Mouse (Mus musculus) heart, postnatal 36 days (tissue): ENCODE measurements around the gene Relt. TPM values are rescaled to one million over a fixed set of nuclear protein-coding genes. Genes with fewer than 3 reads are reported as not detected.

Experiments used
- DNase-seq, 2 experiments: peaks; one replicate each; pipeline ENCODE4 v3.0.0; 2021 to 2022
- intact Hi-C: fragments of 180-260 bp; cut with DNase I; formaldehyde crosslinking; loops from one replicate; pipeline ENCODE4 v1.15.1; 2025
- total RNA-seq, 2 experiments: library from RNA; stranded (reverse); gene quantifications; 2 replicates each; pipeline ENCODE4 v1.2.3; 2021

Relt gene
- total RNA-seq = 1 to 10 TPM; 2.1 to 3.1 TPM

DNA sequence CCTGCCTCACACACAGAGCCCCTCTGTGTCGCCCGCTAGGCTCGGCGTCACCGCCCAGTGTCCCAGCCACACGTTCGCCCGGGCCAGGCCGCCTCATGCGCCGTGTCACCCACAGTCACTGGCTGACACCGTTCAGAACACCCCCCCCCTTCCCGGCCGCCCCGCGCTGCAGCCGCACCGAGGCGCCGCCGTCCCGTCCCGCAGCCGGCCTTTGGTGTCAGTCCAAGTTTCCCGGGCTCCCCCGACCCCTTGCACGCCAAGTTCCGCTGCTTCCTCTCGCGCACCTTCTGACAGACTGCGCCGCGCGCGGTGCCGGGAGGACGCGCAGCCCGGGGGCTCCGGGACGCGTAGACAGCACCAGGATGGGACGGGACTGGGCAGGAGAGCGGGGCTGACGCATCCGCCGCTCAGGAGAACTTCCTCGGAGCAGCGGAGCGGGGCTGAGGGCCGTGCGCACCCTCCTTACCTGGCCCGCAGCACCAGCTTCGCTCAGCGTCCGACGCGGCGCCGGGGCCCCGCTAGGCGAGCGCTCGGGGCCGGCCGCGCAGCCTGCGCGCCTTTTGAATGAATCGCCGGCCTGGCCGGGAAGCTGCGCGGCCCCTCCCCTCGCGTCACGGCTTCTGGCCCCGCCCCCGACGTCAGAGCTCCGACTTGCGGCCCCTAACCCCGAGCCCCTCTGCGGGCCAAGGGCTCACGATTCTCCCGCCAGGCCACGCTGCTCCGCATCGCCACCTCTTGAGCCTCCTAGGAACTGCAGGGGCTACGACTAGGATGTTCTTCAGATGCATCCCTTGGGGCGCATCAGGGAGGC, at the start of gene Relt:
Gene Relt (minus strand): TSS at position 619 of the 811 bp plus-strand sequence.
- DNase-seq = peak; percentile 93 to 98
- intact Hi-C loops = no loop called here

DNA sequence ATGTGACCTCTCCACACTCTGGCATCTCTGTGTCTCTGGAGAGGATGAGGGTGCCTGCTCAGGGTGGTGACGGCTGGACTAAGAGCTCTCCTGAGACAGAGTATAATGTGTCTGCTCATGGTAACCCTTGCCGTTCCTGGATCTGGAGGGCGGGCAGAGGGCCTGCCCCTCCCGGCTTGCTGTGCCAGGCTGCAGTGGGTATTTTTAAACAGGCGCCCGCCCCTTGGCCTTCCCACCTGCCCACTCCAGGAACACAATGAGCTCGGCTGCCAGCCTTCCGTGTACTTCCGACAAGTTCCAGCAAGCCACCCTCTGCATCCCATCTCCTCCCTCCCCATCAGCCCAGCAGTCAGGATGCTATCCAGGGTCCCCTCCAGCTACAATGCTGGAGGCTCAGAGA, 48.5 kb upstream of the Relt start:
- intact Hi-C loops = no loop called here
- DNase-seq = no peak

DNA sequence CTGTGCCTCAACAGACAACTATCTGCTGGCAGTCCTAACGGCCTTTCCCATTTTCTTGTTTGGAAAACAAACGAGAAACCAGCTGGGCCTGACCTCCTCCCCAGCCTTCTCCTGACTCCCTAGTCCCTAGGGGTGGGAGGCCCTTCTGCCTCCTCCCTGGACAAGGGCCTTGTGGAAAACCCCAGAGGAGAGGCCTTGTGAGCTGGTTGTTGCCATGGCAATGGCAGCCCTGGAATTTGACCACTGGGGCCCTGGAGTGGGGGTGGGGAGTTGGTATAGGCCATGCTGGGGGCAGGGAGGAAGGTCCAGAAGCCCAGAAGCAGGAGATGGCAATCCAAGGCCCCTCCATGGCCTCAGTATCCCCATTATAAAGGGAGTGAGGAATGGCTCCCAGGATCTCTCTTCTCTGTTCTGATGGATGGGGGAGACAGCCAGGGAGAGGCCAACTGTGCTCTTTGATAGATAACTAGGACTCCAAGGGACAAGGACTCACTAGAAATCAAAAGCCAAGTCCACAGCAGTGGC, 48.1 kb upstream of the Relt start:
- intact Hi-C loops = no loop called here
- no peak for DNase-seq

DNA sequence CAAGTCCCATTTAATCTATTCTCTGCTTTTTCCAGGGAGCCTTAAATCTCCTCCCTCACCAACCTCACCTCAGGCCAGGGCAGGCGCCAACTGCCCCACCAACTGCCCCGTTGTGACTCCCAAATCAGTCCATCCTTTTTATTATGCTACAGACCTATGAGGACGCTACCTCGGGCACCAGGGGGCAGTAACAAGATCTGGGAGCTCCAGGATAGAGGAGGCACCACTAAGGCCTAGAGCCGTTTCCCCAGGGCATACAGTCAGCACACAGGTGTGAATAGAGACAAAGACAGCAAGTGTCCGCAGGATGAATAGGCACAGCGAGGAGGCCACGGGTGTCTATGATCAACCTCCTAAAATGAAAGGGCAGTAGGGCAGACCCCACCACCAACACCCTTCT, 45.3 kb upstream of the Relt start:
- intact Hi-C loops = loop anchor here (2.0 to 10.0 kb wide), 2 partner anchors 56 to 326 kb away; no protein-coding TSS in a partner anchor
- DNase-seq = peak in 1 of 2 experiments; percentile 59

DNA sequence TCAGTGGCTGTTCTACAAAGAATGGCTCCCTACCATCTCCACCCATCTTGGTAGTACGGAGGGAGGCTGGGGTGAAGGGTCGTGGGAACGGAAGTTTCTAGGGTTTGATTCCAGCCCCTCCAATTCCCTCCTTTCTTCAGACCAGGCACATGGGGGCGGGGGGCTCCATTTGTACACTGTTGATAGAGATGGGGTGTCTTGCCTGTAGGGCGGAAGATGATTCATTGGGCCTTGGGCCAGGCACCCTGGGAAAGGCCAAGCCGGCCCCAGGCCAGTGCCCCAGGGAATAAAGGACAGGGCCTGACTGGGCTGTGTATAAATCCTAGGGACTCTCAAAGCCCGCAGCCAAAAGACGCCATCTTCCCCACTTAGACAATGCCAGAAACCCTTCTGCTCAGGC, 44.8 kb upstream of the Relt start:
- DNase-seq = peak; percentile 59 to 67
- intact Hi-C loops = loop anchor here (2.0 to 10.0 kb wide), 2 partner anchors 57 to 327 kb away; no protein-coding TSS in a partner anchor

DNA sequence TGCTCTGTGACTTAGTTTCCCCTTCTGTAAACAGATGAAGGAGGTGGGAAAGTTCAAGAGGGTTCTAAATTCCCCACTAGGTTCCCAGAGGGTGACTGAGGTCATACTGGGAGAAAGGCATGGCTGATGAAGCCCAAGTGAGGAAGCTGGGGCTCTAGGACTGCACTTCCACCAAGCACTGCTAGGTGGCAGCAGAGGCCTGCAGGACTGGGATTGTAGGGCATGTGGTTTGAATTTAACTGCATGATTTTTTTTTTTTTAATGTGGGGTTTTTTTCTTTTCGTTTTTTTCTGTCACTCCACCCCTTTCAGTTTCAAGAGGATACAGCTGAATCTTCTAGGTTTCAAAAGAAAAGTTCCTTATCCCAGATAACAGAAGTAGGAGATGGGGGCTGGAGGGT, 44.0 kb upstream of the Relt start:
- peak; percentile 88 to 92 for DNase-seq
- intact Hi-C loops = loop anchor here (1.0 to 10.0 kb wide), 3 partner anchors 25 to 328 kb away; partner anchors contain the start of gene Arhgef17

DNA sequence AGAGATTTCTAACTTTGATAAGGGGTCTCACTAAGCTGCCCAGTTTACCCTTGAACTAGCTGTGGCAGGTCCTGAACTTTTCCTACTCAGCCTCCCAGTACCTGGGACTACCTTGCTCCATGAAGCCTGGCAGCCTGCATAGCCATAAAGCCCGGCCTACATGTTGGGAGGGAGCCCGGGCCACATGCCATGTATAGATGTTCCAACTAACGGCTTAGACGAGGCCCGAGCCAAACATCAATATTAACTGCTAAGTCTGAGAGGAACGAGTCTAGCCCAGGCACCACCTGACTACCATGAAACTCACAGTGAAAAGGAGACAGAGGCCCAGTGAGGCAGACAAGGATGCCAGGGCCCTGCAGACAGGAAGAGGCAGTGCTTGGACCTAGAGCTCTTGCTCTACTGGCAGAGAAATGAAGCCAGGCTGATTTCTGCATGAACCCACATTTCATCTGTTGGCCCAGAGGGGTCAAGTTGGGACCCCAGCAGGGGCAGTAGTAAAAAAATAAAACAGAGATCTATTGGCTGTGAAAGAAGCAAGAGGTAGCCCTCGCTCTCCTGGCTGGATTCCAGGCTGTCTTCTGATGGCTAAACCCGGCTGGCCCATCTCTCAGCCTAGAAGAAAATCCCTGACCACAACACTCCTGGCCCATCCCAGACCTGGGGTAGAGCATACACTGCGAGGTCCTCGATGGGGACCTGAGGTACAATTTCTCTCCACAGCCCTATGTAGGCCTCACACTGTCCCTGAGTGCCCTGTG, 43.0 kb upstream of the Relt start:
- no peak for DNase-seq
- intact Hi-C loops = loop anchor here (2.0 to 10.0 kb wide), 2 partner anchors 145 to 329 kb away; no protein-coding TSS in a partner anchor

DNA sequence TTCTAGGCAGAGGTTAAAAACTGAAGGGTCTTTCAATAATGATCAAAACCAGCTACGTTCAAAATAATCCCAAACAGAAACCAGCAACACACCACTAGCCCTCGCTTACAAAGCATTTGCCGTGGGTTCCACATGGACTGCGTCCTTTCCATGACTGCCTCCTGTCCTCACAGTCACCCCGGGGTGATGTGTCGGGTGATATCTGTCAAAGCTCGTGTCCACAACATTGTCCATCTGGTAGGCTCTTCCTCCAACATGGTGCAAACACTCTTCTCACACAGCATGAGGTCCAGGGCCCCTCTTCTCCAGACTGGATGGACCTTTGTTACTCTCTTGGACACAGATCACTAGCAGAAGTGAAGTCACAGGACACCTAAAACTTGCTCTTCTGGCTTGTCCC, 41.8 kb upstream of the Relt start:
- intact Hi-C loops = loop anchor here (10.0 kb wide), 1 partner anchor 330 kb away; no protein-coding TSS in a partner anchor
- no peak for DNase-seq

DNA sequence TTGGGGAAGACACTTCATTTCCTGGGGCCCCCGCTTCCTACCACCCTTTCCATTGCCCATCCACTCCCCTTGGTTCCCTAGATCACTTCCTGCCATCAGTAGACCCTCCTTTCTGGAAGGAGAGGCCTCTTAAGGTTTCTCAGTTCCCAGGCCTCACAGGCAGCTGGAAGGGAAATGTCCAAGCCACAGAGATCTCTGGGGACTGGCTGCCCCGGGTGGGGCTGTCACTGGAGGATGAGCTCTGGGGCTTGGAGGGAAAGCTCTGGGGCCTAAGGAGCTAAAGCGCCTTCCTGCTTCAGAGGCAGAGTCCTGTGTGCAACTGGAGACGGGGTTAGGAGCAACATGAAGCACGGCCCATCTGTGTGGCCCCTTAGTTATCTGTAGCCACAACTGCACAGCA, 41.4 kb upstream of the Relt start:
- DNase-seq = no peak
- intact Hi-C loops = loop anchor here (10.0 kb wide), 1 partner anchor 330 kb away; no protein-coding TSS in a partner anchor

DNA sequence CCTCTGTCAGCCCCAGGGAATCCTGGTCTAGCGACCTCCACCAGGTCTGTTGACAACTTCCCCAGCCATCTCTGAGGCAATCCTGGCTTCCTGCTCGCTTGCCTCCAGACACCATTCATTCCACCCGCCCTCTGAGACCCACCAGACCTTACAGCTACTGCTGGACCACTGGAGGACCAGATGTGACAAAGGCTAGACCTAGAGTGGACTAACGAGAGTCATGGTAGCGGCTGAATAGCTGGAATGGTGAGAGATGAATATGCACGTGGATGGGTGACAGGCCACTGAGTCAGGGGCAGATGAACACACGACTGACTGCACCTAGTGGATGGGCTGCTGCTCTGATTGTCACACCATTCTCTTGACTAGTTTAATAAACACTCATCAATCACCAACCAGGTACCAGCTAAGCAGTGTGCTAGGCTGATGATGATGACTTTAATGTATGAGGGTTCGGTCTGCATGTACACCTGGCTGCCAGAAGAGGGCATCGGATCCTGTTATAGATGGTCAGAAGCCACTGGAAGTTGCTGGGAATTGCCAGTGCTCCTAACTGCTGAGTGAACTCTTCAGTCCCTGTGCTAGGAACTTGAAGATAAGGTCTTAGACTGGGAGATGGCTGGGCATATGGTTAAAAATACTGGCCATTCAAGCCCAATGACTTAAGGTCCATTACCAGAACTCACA, 39.3 kb upstream of the Relt start:
- DNase-seq = no peak
- intact Hi-C loops = loop anchor here (10.0 kb wide), 1 partner anchor 332 kb away; no protein-coding TSS in a partner anchor

DNA sequence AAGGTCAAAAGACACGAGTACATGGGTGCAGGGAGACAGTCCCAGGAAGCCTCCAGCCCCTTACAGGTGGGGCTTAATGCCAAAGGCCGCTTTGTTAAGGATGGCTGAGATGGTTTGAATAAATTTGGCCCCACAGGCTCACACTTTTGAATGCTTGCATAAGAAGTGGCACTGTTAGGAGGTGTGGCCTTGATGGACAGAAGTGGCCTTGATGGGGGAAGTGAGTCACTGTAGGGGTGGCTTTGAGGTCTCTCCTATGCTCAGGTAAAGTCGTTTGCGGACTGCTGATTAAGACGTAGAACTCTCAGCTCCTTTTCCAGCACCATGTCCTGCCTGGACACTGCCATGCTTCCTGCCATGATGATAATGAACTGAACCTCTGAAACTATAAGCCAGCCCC, 34.6 kb upstream of the Relt start:
- DNase-seq = no peak
- intact Hi-C loops = no loop called here

DNA sequence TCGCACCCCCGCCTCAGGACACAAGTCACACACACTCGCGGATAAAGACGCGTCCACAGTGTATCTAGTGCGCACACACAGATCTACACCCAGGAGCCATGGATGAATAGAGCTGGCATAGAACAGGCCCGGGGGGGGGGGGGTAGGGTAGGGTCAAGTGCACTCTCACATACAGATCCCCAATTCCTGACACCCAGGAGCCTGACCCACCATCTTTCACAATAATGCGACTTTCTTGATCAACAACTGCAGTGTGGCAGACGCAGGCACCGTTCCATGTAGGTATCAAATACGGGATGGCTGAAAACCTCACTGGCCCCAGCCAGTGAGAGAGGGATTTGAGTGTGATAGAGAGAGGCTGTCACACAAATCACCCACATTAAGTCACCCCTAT, 31.6 kb upstream of the Relt start:
- DNase-seq = no peak
- intact Hi-C loops = no loop called here

DNA sequence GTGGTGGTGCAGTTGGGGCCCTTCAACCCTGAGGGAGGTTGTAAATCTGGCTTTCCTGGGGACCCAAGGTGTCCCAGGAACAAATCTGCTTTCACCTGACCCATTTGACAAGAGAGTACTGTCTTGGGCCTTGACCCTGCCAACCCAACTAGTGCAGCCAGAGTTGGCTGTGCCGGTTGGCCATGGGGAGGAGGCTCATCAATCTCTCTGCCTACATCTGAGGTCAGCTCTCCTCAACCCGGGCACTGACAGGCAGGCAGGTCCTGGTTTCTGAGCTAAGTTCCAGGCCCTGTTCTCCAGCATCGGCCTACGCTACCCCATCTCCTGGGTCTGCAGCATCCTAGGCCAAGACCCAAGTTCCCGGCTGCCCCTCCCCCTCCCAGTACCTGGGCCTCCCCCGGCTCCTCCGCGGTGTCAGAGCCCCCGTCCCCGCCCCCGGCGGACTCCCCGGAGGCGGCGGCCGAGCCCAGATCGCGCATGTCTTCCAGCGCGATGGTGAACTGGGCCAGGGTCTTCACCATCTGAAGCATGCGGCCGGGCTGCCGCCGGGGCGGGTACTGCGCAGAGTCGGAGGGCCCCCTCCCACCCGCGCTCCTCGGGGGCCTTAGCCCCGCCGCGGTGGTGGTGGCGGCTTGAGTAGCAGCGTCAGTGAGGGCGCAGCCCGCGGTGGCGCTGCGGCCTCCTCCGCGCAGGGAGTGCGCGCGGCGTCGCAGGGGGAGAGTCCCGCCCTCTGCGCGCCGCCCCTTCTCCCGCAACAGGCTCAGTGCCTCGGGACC, 31.0 kb upstream of the Relt start:
- intact Hi-C loops = no loop called here
- DNase-seq = peak in 1 of 2 experiments; percentile 47

DNA sequence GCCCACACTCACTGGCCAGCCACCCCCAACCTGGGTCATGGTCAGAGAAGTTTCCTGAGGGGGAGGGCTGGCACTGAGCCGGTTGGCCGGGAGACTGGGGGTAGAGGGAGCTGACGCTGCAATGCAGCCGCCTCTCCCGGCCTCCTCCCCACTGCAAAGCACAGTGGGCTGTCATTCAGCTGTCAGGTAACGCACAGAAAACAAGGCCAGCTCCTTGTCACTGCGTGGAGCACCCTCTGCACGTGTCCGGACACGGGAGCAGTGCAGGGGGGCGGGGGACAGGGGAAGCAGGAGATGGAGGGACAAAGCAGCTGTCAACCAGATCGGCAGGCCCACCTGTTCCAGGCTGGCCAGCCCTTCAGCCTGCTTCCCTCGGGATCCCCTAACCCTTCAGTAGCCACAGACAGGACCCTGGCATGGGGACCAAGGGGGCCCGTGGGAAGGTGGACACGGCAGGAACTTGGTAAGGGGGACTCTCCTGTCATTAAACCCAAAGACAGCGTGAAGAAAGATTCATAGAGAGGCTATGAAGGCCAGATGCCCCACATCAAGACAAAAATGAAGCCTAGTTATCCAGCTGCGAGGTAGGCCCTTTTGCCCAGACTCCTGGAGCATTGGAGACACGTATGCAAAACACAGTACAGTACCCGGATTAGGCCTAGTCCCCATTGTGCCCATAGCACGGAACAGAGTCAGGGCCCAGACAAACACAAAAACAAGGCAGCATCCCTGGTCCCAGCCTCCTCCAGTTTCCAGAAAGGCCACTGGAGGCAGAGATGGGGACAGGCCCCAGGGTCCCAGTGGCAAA, 30.2 kb upstream of the Relt start:
- intact Hi-C loops = no loop called here
- no peak for DNase-seq

DNA sequence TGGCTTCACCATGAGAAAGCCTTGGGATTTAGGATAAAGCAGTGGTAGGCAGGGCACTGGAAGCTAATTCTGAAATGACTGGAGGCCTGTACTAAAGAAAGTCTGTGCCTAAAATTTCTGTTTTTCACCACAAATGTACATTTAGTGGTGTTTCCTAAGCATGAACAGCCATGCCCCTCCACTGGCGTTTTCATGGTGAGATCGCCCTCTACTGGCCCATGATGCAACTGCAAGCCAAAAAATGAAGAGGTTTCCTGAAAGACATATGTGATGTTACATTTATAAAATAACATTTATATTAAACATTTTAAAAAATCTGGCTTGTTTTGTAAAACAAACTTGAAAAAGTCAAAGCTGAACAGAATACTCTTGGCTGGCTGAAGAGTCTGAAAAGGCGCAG, 23.3 kb upstream of the Relt start:
- DNase-seq = peak; percentile 58 to 75
- intact Hi-C loops = loop anchor here (1.0 kb wide), 1 partner anchor 38 kb away; no protein-coding TSS in a partner anchor

DNA sequence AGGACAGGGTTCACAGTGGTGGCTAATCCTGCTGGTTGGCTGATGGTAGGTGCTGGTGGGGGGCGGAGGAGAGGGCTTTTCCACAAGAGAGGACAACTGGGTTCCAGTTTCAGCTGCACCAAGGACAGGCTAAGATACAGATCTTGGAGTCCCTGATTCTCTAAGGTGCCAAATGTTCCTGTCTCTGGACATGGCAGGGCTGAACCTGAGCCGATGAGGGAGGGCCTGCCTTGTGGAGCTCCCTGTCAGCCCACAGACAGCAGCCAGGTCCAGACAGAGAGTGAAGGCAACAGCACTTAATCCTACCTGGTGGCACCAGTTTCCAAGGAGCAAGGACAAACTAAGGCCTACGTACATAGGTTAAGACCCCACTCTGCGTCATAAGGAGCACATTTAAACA, 21.2 kb upstream of the Relt start:
- intact Hi-C loops = no loop called here

DNA sequence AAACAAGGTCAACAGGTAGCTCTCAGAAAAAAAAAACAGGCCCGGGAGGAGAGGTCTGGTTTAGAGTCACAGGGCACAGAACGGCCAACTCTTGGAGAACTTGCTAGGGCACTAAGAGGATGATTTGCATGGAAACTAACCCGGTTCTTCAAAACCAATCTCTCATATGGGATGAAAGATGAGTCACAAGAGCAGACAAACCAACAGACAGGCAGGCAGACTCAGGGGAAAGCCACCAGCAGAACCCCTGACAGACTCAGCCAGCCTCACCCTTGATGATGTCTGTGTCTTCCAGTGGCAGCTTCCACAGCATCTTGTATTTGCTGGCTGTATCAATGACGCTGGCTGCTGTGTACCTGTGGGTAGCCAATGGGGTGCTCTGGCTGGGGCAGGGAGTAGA, 18.7 kb upstream of the Relt start:
- intact Hi-C loops = no loop called here

More for the DNA sequence above, 21.2 kb upstream of the Relt start:
- DNase-seq = no peak

DNA sequence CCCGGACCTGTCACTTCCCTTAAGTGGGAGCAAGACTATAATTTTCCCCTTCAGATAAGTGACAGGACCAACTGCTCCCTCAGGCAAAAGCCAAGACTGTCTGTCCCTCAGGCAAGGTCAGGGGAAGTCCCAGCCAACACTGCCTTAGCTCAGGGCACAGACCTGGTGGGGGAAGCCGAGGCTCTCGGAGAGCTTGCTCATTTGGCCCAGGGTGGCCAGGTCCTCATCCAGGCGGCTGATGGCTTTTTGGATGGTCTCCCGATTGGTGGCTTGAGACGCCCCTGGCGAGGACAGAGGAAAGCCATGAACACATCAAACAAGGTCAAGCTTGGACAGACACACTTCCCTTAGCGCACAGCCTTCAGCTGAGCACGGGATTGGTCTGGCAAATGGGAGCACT, 18.3 kb upstream of the Relt start:
- DNase-seq = no peak
- intact Hi-C loops = no loop called here

More for the DNA sequence above, 18.7 kb upstream of the Relt start:
- DNase-seq = no peak

DNA sequence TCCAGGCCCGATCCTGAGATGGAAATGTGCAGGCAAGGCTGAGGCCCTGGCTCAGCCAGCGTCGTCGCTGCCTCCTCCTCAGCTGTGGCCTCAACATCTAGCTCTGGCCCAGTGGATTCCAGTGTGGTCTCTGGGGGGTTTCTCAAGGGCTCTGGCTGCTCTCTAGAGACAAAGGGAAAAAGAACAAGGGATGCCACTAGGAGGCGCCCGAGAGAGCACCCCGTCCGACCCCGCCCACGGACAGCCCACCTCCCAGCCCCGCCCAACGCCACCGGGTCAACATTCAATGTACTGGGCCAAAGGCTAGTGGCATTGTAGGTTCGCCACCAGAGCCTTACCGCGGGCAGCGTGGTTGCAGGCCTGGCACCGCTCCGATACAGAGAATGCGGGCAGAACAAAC, 16.3 kb upstream of the Relt start:
- intact Hi-C loops = no loop called here
- DNase-seq = peak; percentile 67 to 69
